Mouse (Mus musculus) 3T3-L1 (cell line): ENCODE results near the gene Cfc1.
"Not testable (repeated sequence)": the region's sequence is repeated elsewhere in the genome, so short reads cannot be mapped to it uniquely, and the experiment has no call there.

Source experiments
- DNase-seq: peaks from one replicate; pipeline ENCODE4 v3.0.0-alpha.2; 2015; ENCODE audit warnings: low read depth, low spot score

The Cfc1 gene

DNA sequence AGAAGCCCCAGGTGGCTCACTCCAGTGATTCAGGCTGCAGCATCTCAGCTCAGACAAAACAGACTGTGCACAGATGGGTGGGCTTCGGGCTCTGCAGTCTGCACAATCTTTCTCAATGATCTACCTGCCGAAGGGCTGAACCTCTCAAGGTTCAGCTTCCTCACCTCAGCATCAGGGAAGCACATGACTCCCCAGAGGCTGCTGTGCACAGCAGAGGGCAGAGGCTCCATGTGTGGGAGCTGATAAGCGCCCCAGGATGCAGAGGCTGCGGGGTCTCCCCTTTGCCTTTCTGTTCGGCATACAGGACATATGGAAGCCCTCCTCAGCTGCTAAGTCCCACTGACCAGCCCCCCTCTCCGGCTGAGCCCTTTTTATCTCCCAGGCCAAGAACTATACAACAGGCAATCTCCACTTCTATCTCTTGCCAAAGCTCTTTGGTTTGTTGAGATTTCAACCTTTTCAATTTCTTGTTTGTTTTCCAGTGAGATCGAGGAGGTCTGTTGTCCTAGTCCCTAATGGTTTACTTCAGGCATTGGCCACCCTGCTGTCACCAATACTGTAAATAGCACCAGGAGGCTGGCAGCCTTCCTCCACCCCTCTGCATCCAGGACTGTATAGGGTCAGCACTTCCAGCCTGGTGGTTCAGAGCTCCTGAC is at the start of gene Cfc1:
TSS of gene Cfc1 (plus strand) at position 606 of the 656 bp plus-strand sequence.
- DNase-seq = not testable (repeated sequence)

DNA sequence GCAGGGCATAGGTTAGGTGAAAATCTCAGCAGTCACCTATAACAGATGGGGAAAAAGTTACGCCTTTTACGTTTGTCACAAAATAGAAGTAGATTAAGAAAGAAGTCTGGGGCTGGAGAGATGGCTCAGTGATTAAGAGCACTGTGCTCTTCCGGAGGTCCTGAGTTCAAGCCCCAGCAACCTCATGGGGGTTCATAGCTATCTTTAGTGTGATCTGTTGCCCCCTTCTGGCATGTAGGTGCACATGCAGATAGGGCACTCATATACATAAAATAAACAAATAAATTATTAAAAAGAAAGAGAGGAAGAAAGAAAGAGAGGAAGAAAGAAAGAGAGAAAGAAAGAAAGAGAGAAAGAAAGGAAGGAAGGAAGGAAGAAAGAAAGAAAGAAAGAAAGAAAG is 48.1 kb upstream of the Cfc1 start:
- no peak for DNase-seq

GRCm38 (mm10) chr1:34489852-34490541 is 45.5 kb upstream of the Cfc1 start:
- no peak for DNase-seq

- DNase-seq = no peak
These were observed 44.0 kb upstream of the Cfc1 start for GRCm38 (mm10) chr1:34491480-34491879.

- DNase-seq = peak; percentile 50
These were observed 32.5 kb upstream of the Cfc1 start for GRCm38 (mm10) chr1:34502991-34503390.

DNA sequence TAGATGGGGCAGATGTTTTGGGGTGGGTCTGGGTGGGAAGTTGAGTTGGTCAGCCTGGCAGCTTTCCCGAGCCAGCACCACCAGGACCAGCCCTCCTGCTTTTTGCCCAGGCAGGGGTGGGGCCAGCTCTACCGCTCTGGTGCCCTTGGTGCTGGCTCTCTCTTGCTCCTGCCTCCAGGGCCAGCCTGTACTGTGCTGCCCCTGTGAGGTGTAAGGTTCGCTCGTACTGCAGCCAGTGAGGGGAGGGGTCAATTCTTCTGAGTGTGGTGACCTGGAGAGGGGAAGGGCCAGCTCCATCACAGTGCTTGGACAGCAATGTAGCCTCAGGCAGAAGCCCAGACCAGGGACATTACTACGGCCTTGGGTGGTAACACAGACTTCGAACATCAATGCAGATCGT is 30.1 kb upstream of the Cfc1 start:
- no peak for DNase-seq

GRCm38 (mm10) chr1:34505970-34506551 is 29.4 kb upstream of the Cfc1 start:
- no peak for DNase-seq

- DNase-seq = no peak
These were observed 27.5 kb upstream of the Cfc1 start for GRCm38 (mm10) chr1:34507986-34508385.

GRCm38 (mm10) chr1:34510575-34510981 is 24.9 kb upstream of the Cfc1 start:
- DNase-seq = no peak

GRCm38 (mm10) chr1:34511027-34511426 is 24.4 kb upstream of the Cfc1 start:
- no peak for DNase-seq

DNA sequence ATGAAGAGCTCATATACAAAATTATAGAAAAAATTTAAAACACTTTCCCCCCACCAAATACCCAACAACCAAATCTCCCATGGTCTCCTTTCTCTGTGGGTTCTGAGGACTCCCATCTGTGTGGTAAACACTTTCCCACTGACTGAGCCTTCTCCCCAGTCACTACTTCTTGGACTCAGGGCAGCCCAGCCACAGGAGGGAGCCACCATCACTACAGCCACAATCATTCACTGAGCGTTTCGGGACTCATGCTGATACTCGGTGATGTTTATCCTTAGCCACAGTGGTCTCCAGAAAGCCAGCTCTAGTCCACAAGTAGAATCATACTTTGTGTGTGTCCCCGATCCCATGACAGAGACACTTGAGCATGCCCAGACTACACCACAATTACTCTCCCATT is 22.4 kb upstream of the Cfc1 start:
- DNase-seq = no peak

DNA sequence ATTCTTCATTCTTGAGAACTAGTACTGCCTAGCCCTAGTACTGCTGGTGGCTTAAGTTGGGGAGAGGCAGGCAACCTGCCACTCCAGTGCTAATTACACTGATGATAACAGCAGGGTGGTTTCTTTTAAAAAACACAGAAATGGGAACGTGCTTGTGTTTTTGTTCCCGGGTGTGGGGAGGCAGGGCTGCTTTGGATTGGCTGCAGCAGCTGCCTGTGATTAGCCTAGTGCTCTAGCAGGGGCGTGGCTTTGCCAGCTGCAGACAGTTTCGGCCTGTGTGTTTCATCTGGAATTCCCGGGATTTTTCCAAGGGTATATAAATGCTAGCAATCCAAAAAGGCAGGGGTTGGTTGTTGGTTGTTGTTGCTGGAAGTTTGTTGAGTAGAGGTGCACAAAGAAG is 18.9 kb upstream of the Cfc1 start:
- no peak for DNase-seq

GRCm38 (mm10) chr1:34517297-34517696 is 18.2 kb upstream of the Cfc1 start:
- DNase-seq = not testable (repeated sequence)

DNA sequence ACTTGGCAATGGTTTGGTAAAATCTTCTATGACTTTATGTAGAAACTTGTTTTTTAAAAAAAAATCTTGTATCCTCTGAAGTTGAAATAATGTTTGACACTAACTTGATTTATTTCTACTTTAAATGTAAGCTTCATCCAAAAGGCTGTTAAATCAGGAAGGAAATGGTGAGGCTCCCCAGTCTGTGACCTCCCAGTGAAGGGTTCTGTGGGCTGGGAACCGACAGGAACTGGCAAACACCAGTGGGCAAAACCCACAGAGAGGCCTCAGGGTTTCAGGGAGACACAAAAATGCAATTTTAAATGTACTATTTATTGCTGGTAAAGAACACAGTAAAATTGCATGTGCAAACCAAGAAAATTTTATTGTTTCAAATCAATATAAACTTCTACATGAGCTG is 17.7 kb upstream of the Cfc1 start:
- DNase-seq = not testable (repeated sequence)

DNA sequence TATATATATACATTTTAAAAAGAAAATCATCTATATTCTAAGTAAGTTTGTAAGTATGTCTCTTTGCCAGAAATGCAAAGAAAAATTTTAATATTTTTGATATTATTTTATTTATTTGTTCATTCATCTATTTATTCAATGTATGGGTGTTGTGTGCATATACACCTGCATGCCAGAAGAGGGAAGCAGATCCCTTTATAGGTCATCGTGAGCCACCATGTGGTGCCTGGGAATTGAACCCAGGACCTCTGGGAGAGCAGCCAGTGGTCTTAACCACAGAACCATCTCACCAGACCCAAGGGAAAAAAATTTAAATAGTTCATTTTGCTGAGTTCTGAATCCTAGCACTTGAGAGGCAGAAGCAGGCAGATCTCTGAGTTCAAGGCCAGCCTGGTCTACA is 17.2 kb upstream of the Cfc1 start:
- peak; percentile 18 for DNase-seq

DNA sequence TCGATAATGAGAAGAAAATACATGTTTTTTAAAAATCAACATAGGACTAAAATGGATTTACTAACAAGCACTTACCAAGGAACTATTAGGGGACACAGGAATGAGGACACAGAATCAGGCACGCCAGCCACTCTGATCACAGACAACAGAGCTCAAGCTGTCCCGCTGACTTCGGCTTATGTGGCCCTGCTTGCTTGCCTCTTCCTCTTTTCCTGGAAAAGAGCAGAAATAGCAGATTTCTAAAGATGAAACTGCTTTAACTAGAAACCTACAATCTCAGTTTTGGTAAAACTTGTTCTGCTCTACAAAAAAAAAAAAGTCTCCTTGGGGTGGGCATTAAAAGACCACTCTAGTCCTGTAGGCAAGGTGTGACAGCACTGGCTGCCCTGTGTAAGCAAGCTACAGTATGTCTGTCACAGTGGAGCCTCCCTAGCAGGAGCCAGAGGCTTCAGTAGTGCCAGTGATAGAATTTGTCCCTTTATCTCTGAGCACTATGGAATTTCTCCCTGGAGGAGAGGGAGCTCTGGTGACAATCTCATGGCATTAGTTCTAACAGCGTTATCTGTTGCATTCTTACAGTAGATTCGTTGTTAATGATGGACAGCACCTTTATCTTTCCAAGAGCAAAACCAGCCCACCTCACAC is 13.1 kb upstream of the Cfc1 start:
- DNase-seq = no peak

DNA sequence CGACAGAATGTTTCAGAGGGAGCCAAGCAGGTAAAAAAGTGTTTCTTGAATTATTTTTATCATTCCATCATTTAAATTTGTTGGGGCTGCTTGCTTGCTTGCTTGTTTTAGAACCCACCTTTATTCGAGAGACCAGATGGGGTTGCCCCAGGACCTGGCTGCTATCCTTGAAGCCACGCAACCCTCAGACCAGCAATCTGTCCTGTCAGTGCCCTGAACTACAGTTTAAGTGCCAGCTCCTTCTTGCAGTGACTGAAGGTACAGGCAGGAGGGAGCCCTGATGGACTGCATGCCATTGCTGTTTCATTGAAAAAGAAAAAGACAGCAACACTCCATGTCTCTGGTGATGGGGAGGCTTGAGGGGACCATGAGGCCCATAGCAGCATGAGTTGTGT is 12.6 kb upstream of the Cfc1 start:
- DNase-seq = no peak

DNA sequence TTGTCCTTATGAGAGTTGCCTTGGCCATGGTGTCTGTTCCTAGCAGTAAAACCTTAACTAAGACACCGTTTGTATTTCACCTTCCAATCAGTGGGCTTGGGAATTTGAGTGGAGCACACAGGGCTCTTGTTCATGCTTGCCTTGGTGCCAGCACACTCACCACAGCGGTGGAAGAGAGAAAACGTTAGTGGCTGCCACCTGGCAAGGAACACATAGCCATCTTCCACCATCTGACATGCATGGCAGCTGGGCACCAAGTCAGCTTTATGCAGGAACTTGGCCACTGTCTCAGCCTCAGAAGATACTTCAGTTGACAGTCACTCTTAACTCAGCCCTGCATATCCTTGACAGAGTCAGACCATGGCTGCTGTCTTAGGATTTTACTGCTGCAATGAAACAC is 11.8 kb upstream of the Cfc1 start:
- no peak for DNase-seq

- not testable (repeated sequence) for DNase-seq
These were observed 874 bp upstream of the Cfc1 start for GRCm38 (mm10) chr1:34534574-34534973.

DNA sequence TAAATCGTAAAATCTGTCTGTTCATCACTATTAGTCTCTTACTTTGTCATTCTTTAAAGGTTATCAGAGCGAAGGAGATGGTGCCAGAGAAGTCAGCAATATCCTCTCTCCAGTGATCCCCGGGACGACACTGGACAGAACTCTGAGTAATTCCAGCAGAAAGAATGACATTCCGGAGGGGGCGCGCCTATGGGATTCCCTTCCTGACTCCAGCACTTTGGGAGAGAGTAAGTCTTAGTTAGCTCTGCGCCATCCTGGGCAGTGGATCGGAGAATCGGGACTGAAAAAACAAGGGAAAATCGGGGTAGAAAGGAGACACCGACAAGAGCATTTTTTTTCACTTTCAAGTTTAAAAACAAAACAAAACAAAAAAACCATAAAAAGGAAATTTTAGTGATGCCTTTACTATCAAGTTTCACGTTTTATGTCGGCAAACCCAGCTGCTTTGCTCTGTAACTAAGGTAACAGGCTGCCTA is 881 bp downstream of the Cfc1 start:
- no peak for DNase-seq

GRCm38 (mm10) chr1:34536767-34537485 is 1.5 kb downstream of the Cfc1 start:
- no peak for DNase-seq

GRCm38 (mm10) chr1:34547074-34547473 is 11.6 kb downstream of the Cfc1 start:
- DNase-seq = no peak
